Mouse (Mus musculus) kidney, adult 2 months (tissue): Measurements from ENCODE around the gene Zmiz1. TPM values are rescaled to one million over a fixed set of nuclear protein-coding genes. Genes with fewer than 3 reads are reported as not detected.

ENCODE experiments used
- DNase-seq: peaks from one replicate; pipeline ENCODE4 v3.0.0; 2021
- H3K27ac ChIP-seq: fragments of 200-500 bp; 2 replicates; pipeline ENCODE4 v1.5.1; 2012; ENCODE audit warnings: low read depth, low read length, control low read depth, inconsistent platforms; ENCODE audit not compliant: insufficient read depth
- H3K27me3 ChIP-seq: fragments of 200-500 bp; replicated peaks from 2 replicates; pipeline ENCODE4 v1.6.1; 2012; ENCODE audit warnings: mild to moderate bottlenecking, moderate library complexity, low read length, inconsistent platforms; ENCODE audit not compliant: control insufficient read depth, insufficient read depth
- H3K36me3 ChIP-seq: fragments of 200-500 bp; 2 replicates; pipeline ENCODE4 v1.6.1; 2012; ENCODE audit warnings: mild to moderate bottlenecking, moderate library complexity, low read length, inconsistent platforms; ENCODE audit not compliant: control insufficient read depth, insufficient read depth
- H3K4me1 ChIP-seq: fragments of 200-500 bp; 2 replicates; pipeline ENCODE4 v1.6.1; 2011; ENCODE audit warnings: low read length; ENCODE audit not compliant: control insufficient read depth, insufficient read depth
- H3K4me3 ChIP-seq: fragments of 200-500 bp; 2 replicates; pipeline ENCODE4 v1.5.1; 2011; ENCODE audit warnings: mild to moderate bottlenecking, low read depth, low read length, control low read depth; ENCODE audit not compliant: insufficient read depth
- CTCF ChIP-seq: fragments of 200-500 bp; conservative IDR thresholded peaks from 2 replicates; pipeline ENCODE4 v1.5.1; 2011; ENCODE audit warnings: low read depth, mild to moderate bottlenecking, control low read depth, low read length, moderate library complexity, mixed read lengths; ENCODE audit not compliant: insufficient read depth, insufficient read length
- POLR2A ChIP-seq: fragments of 200-500 bp; IDR thresholded peaks from one replicate; pipeline ENCODE4 v1.6.1; 2011; ENCODE audit warnings: low read depth, low read length, control low read depth
- WGBS: fragments of 180-500 bp; shearing (Covaris S2); methylation state at CpG from one replicate; pipeline ENCODE4 v1.1.7; 2018; 5-methylcytosine and 5-hydroxymethylcytosine counted together
- polyA plus RNA-seq: library from polyadenylated mRNA; depleted of rRNA; stranded (reverse); fragments of >200 nt; gene quantifications from 2 replicates; pipeline ENCODE4 v1.2.3, GENCODE M21; 2012

The Zmiz1 gene
- polyA plus RNA-seq, 1 experiment = 42.6 TPM

DNA sequence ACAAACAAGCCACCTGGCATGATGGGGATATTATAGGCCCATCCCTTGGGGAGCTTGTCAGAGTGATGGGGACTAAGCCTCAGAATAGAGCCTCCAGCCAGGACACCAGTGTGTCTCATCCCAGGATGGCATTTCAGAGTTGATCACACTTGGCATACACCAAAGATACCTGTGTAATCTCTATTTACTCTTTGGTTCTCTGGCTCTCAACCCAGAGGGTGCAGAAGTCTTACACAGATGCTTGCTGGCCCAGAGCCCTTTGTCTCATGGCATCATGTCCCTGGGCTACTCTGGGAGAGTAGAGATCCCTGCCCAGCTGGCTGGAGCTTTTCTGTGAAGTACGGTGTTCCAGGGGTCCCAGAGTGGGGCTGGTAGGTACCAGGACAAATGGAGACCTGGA lies 78.4 kb downstream of the Zmiz1 start:
- 85% methylated on average over 1 of the region's 1 CpGs for WGBS
- no peak overlapping the region for H3K4me3 ChIP-seq
- TF ChIP-seq CTCF (no peak), POLR2A (no peak)
- H3K4me1 ChIP-seq = peaks cover 23% of the 10 kb centered on the region; the same call in 1 of the 2 replicates
- H3K27me3 ChIP-seq = no peaks in the 10 kb centered on the region
- H3K36me3 ChIP-seq = no peaks in the 10 kb centered on the region
- DNase-seq = no peak
- H3K27ac ChIP-seq = no peak overlapping the region

DNA sequence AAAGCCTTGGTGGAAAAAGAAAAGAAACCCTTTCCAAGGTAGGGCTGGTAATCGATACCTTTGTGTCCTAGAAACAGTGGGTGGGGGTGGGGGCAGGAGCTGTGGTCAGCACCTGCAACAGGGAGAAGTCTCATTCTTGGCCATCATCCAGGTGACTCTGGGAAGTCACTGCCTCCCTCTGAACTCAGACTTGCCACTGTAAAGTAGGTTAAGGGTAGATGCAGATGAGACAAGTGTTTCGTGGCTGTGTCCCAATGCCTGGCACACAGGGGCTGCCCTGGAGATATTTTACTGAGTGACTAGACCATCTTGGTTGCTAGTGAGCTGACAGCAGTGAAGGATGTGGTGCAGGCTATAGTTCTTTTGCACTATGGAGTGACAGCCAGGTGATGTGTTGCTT lies 79.5 kb downstream of the Zmiz1 start:
- Histone ChIP-seq H3K27me3 (no peaks in the 10 kb centered on the region), H3K36me3 (no peaks in the 10 kb centered on the region), H3K4me1 (peaks cover 24% of the 10 kb centered on the region; the same call in 1 of the 2 replicates), H3K27ac (no peak overlapping the region), H3K4me3 (no peak overlapping the region)
- DNase-seq = peak; percentile 55
- 30% methylated on average over 2 of the region's 2 CpGs for WGBS
- TF ChIP-seq POLR2A (no peak), CTCF (no peak)

DNA sequence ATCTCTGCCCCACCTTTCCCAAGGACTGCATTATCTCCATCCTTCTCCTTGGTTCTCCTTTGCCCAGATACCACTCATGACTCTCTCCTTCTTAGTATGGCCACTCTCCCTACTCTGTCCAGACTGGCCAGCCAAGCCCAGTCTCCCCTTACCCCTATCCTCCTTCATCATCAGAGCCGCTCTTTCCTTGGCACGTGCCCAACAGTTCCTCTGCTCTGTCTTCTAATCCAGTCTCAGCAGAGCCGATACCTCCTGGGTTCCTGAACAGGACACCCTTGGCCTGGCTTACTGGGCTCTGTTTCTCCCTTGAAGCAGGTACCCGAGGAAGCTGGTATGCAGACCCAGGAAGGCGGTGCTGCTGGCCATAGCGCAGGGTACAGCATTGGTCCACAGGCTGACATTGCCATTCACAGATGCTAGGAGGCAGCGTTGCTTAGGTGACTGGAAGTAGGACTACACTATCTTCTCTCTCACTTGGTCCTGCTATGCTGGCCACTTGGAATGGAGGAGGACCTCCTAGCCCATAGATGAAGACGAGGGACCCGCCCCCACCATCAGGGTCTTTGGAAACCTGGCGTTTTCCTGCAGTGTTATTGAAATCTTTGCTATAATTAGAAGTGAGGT lies 80.6 kb downstream of the Zmiz1 start:
- Histone ChIP-seq H3K27ac (no peak overlapping the region), H3K36me3 (no peaks in the 10 kb centered on the region), H3K4me1 (peaks cover 17% of the 10 kb centered on the region; the same call in 1 of the 2 replicates)

DNA sequence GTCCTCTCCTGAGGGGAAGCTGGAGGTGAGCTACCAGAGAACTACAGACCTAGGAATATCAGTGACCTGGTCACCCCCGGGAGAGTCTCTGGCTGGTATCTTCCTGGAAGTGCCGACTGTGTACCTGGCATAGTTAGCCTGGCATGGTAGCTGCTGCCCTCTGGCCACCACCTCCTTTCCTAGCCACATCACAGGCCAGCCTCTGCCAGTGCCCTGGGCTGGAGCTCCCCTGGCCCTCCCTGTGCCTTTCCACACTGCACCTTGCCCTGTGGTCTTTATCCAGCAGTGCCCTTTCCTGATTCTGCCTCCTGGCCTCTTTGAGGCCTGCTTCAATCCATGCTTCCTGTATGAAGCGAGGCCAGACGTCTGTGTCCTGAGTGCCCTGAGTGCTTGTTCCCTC lies 81.2 kb downstream of the Zmiz1 start:
- no peaks in the 10 kb centered on the region for H3K27me3 ChIP-seq
- no peak overlapping the region for H3K27ac ChIP-seq
- H3K4me3 ChIP-seq = no peak overlapping the region
- WGBS = 27% methylated on average over 4 of the region's 4 CpGs
- TF ChIP-seq CTCF (peak; percentile 26; the same call in 1 of the 2 replicates), POLR2A (no peak)
- DNase-seq = peak; percentile 88
- H3K4me1 ChIP-seq = peaks cover 17% of the 10 kb centered on the region; the same call in 1 of the 2 replicates
- no peaks in the 10 kb centered on the region for H3K36me3 ChIP-seq

More for the DNA sequence above, 80.6 kb downstream of the Zmiz1 start:
- no peak overlapping the region for H3K4me3 ChIP-seq
- TF ChIP-seq POLR2A (no peak), CTCF (peak; percentile 39)
- no peaks in the 10 kb centered on the region for H3K27me3 ChIP-seq
- 67% methylated on average over 10 of the region's 10 CpGs for WGBS
- DNase-seq = no peak

DNA sequence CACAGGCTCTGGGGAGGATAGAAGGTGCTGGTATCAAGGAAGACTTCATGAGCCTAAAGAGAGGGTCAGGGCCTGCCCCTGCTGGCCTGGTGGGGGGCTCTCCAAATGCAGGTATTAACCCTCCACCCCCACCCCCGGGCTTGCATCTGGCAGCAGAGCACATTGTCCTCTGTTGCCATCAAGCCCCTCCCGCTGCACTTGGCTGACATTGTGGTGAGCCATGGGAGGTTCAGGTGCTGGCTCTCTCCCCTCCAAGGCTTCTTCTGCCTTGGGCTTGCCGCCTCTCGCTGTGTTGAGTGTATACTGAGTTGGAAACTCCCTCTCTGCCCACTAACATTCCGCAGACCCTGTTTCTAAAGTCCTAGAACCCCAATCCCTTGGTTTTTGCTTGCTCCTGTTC lies 82.2 kb downstream of the Zmiz1 start:
- Histone ChIP-seq H3K27me3 (no peaks in the 10 kb centered on the region), H3K27ac (no peak overlapping the region), H3K4me1 (peaks cover 17% of the 10 kb centered on the region; the same call in 1 of the 2 replicates), H3K36me3 (no peaks in the 10 kb centered on the region), H3K4me3 (no peak overlapping the region)
- WGBS = 77% methylated on average over 5 of the region's 5 CpGs
- TF ChIP-seq POLR2A = no peak
- TF ChIP-seq CTCF = no peak
- DNase-seq = no peak

DNA sequence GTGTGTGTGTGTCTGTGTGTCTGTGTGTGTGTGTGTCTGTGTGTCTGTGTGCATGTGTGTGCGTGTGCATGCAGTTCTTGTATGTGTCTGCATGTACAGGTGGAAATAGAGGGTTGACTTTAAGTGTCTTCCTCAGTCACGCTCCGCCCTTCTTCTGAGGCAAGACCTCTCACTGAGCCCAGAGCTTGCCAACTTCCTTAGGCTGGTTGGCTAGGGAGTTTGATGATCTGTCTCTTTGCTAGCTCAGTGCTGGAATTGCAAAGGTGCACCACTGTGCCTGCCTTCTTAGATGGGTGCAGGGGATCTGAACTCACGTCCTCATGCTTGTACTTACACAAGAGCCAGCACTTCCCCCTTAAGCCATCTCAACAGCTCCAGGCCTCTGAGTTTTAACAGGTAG lies 84.1 kb downstream of the Zmiz1 start:
- no peak overlapping the region for H3K4me3 ChIP-seq
- H3K4me1 ChIP-seq = peaks cover 22% of the 10 kb centered on the region
- no peaks in the 10 kb centered on the region for H3K27me3 ChIP-seq
- no peak overlapping the region for H3K27ac ChIP-seq
- no peaks in the 10 kb centered on the region for H3K36me3 ChIP-seq
- TF ChIP-seq CTCF (no peak), POLR2A (no peak)
- DNase-seq = no peak
- WGBS = 84% methylated on average over 4 of the region's 4 CpGs

DNA sequence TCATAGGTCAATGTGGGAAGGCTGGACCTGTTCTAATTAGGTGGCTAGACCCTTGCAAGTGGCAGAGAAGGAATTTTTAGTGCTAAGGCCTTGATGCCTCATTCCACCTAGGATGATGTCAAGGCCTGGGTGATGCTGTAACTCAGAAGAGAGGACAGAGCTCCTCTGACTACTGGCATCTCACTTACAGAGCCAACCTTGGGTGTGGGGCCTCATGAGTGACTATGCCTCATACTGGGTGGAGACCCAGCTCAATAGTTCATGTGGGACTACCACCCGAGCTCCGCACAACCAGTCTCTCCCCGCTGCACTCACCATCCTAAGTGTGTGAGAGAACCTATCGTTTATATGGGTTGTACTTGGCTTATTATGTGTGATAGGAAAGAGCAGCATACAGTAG lies 84.9 kb downstream of the Zmiz1 start:
- no peak overlapping the region for H3K4me3 ChIP-seq
- WGBS = 88% methylated on average over 4 of the region's 4 CpGs
- H3K4me1 ChIP-seq = peaks cover 25% of the 10 kb centered on the region
- DNase-seq = no peak
- H3K27ac ChIP-seq = no peak overlapping the region
- H3K27me3 ChIP-seq = no peaks in the 10 kb centered on the region
- TF ChIP-seq CTCF (no peak), POLR2A (no peak)
- no peaks in the 10 kb centered on the region for H3K36me3 ChIP-seq
